Mouse (Mus musculus) naive thymus-derived CD4-positive, alpha-beta T cell, adult 5 months (primary cell): Measurements from ENCODE around the gene Endou. TPM values are rescaled to one million over a fixed set of nuclear protein-coding genes. Genes with fewer than 3 reads are reported as not detected.

ENCODE experiments used
- polyA plus RNA-seq: library from polyadenylated mRNA; unstranded; fragments of 100-300 nt; shearing (Covaris generic); gene quantifications from one replicate; pipeline ENCODE4 v1.2.1, GENCODE M21; 2017

Endou gene
- polyA plus RNA-seq: 0.77 TPM

DNA sequence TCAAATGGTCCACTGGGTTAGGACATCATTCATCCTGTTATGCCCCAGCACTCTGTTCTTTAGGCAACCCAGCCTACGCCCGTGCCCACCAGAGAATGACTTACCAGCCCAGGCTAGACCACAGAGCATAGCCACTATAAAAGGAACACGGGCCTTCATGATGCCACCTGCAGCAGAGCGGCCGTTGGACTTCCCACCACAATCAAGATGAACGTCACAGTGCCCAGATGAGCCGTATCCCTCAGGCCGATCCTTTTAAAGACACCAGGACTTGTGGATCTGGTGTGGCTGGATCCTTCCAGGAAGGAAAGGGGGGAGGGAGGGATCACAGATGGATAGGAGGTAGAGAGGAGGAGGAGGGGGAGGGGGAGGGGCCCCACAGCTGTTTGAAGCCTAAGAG, at the start of gene Endou:
TSS of gene Endou (minus strand) at position 229 of the 400 bp plus-strand sequence.

DNA sequence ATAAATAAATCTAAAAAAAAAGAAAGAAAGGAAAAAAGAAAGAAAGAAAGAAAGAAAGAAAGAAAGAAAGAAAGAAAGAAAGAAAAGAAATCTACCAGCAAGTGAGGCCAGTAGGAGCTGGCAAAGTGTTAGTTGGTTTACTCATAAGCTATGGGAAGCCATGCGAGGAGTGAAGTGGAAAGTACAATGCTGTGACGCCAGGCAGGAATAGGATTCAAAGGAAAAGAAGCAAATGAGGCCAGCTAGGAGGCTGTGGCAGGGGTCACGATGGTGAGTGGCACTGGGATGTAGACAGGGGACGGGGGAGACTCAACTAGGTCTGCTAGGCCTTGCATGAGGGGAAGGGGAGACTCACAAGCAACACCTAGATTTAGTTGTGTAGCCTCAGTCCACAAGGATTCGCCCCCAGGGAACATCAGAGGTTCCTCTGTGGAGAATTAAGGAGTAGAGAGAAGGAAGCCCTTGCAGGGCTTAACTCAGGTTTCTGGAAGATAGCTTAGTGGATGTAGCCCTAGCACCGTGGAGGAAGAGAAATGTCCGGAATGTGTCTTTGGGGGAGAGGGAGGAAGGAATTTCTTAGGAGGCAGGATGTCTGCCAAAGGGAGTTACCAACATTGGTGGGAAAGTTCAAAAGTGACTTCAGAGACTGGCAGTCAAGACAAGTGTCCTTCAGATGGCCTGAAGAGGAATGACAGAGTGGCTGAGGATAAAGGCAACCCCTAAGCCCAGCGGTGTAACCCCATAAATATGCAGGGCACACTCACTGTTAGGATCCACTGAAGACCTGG, 47.4 kb upstream of the Endou start, which contains the start of gene Slc48a1:
TSS of gene Slc48a1 (plus strand) at position 210 of the 788 bp plus-strand sequence.

DNA sequence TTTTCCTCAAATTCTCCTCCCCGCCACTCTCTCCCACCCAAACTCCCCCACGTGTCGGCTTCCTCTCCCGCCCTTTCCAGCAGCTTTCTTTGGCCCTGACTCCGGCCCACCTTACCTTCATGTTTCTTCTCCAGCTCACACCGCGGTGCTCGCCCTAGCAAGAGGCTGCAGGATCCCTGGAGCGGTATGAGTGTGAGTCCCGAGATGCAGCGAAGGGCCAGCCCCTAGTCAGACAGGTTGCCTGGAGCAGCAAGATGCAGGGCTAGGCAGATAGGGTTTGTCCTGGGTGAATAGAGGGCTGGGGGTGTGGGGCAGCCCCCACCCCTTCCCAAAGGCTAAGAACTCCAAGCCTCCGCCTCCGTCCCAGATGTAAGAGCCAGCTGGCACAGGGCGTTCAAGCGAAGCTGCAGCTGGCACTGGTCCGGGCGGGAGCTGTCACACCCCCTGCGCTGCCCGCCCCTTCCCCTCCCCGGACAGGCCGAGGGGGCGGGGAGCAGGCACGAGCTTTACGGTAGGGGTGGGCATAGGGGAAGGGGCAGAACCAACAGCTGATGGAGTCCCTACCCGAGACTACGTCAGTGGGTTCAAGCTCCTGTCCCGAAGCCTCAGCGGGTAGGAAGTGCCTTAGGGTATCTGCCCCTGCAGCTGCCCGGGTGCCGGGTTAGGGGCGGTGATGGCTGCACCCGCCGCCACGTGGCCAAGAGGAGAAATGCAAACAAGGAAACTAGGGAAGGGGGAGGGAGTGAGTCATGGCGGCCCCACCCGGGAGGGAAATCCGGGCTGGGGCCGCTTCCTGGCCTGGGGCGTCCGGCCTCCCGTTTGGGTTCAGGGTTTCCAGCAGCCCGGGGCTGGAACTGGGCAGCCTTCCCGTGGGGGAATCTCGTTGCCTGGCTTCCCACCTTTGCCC, 36.4 kb upstream of the Endou start, which contains the start of gene Rapgef3:
TSS of gene Rapgef3 (minus strand) at position 693 of the 907 bp plus-strand sequence.

DNA sequence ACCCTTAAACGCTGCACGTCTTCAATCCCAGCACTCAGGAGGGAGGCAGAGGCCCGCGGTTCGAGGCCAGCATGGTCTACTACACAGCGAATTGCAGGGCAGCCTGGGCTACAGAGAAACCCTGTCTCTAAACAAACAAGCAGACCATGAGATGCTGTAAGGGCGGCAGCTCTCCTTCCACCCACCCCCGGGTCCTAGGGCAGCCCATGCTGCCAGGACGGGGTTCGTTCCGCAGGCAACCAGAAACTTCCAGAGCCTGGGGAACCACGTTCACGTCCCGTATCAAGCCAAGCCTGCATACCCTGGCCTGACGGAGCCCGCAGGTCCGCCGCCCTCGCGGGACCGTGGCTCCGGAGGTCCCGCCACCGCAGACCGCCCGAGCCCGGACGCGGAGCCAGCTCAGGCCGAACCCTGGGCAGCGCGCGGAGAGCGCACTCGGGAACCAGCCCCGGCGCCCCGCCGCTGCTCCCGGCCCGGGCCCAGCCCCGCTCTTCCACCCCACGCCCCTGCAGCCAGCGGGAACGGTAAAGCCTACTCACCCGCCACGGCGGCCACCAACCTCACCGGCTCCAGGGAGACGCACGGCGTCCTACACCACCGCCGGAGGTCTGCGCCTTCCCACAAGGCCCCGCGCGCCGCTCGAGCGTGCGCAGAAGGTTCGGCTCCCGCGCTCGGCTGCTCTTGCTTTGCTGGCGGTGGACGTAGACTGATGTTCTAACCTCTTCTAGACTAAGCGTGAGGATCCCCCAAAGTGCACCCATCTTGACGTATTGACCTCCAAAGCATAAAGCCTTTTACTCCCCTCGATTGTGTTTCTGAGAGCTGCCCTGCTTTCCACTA, 25.7 kb downstream of the Endou start, which contains the start of gene Rpap3:
TSS of gene Rpap3 (minus strand) at position 615 of the 840 bp plus-strand sequence.

Other genes starting within 250 kb of the Endou start
- gene Rpap3, start 25.5 kb downstream of the Endou start, polyA plus RNA-seq: 21.7 TPM
- 1.3 TPM for gene Rapgef3, start 36.6 kb upstream of the Endou start, polyA plus RNA-seq
- 38.3 TPM for gene Slc48a1, start 47.2 kb upstream of the Endou start, polyA plus RNA-seq
- 72.6 TPM for gene Hdac7, start 113.2 kb upstream of the Endou start, polyA plus RNA-seq
- gene Vdr, start 179.3 kb upstream of the Endou start, polyA plus RNA-seq: 1.1 TPM
- gene Tmem106c, start 232.9 kb upstream of the Endou start, polyA plus RNA-seq: 17.3 TPM